Mouse (Mus musculus) hindbrain, embryonic 11.5 days (tissue): ENCODE data around the gene Pcnx2. TPM values are rescaled to one million over a fixed set of nuclear protein-coding genes. Genes with fewer than 3 reads are reported as not detected.

ENCODE experiments used
- polyA plus RNA-seq: library from polyadenylated mRNA; unstranded; fragments of >200 nt; fragmentation: Nextera tagmentation; extraction: Ambion mirVana; gene quantifications from 2 replicates; pipeline ENCODE4 v1.2.1, GENCODE M21; 2014

Gene Pcnx2
- polyA plus RNA-seq, 1 experiment from 2014 or later: 0.46 TPM

Other genes starting within 250 kb of the Pcnx2 start
- gene Map10, start 228.5 kb downstream of the Pcnx2 start, polyA plus RNA-seq: 7.7 and 9.7 TPM in 2 replicates
- 21.1 and 21.5 TPM in 2 replicates for gene Ntpcr, start 168.4 kb downstream of the Pcnx2 start, polyA plus RNA-seq
- 0.08 and 0.14 TPM in 2 replicates for gene Map3k21, start 12.1 kb upstream of the Pcnx2 start, polyA plus RNA-seq
- 9.6 and 10.4 TPM in 2 replicates for gene Kcnk1, start 96.9 kb upstream of the Pcnx2 start, polyA plus RNA-seq